Mouse (Mus musculus): ENCODE results near the gene Clrn1.
"Not testable (repeated sequence)": the region's sequence is repeated elsewhere in the genome, so short reads cannot be mapped to it uniquely, and the experiment has no call there.

The Clrn1 gene

DNA sequence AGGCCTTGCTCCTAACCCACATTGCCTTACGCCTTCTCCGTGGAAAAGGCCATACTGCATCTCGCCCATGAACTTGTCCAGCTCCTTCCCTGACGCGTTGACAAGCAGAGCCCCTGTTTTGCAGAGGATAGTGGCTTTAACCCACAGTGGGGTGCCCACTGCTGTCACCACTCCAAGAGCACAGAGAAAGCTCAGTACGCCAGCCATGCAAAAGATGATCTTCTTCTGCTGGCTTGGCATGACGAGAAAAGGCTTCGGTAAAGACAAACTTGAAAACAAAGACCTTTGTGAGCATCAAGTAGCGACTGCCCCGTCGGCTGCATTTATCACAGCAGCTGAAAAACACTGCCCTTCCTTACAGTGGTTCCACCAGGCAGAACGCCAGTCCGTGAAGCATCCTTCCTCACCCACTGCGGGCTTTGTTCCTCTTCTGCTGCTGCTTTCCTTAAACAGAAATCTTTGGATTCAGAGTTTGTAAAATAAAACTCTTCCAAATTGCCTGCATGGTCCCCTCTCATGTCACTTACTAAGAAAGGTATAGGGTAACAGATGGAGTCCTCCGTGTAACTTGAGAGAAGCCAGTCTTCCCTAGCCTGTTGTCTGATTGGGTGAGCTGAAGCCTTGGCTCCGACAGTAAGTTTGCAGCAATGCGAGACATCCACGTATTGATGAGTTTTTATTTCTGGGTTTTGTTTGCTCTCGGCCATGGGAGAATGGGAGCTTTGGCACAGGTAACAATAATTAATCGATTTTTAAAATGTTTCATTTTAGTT, at the start of gene Clrn1:
Gene Clrn1 (minus strand): TSS at position 540 of the 773 bp plus-strand sequence.
- DNase-seq (ENCODE audit: low spot score) = no peak

DNA sequence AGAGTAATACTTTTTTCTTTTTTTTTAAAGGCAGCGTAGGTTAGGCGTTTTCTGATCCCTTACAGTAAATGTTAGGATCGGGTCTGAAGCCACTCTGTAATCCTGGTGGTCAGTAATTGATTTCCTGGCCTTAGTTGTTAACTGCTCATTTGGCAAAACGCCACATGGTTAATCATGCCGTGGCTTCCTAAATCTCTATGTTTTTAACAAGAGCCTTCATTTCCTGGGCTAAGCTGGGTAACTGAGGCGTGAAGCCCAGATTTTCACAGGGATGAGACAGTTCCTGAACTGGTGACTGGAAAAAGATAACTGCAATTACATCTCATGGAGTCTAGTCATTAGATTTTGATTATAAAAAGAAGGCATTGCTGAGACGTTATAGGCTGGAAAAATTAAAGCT, 38.9 kb upstream of the Clrn1 start:
- DNase-seq (ENCODE audit: low spot score) = no peak

DNA sequence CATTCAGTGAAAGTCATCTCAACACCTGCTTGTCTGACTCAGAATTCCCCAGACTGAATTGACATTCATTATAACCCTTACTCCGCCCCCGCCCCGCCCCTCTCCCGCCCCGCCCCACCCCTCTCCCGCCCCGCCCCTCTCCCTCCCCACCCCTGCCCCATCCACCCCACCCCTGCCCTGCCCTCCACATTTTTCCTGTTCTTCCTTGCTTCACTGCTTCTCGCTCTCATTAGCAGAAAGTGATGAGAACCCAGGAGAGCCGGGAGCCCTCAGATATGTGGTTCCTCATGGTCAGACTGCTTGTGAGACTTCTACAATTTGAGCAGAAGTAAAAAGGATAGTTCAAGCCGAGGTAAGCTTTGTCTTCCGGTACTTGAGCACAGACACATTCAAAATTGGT, 38.0 kb upstream of the Clrn1 start:
- no peak for DNase-seq (ENCODE audit: low spot score)

DNA sequence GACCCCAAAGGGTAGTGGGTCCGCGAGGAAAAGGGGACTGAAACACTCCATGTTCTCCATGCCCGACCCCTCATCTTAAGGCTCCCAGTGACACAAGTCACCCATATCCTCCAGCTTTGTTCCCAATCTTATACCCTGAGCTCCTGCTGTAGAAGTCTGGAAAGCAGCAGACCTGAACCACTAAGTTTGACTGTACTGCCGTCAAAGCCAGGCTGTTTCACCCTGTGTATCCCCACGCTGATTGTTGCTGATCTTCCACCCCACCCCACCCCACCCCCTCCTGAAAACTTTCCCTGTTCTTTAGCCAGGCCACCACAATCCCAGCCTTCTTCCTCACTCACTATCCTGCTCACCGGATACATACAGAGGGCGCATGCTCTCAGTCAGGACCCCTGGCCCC, 37.5 kb upstream of the Clrn1 start:
- no peak for DNase-seq (ENCODE audit: low spot score)

DNA sequence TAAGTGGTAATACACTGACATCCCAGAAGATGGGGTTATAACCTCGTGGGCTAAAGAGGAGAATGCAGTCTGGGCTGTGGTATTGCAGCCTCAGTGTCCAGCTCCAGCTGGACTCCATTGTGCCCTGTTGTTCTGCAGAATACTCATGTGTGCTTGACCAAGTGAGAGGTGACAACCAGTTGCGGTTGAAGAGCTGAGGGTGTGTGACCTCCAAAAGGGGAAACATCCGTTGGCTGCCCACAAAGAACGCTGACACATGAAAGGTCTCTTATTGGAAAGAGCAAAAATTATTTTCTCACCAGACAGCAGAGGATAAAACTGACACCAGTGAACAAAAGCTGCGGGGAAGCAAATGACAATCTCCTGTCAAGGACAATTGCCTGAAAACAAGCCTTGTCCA, 36.2 kb upstream of the Clrn1 start:
- no peak for DNase-seq (ENCODE audit: low spot score)

DNA sequence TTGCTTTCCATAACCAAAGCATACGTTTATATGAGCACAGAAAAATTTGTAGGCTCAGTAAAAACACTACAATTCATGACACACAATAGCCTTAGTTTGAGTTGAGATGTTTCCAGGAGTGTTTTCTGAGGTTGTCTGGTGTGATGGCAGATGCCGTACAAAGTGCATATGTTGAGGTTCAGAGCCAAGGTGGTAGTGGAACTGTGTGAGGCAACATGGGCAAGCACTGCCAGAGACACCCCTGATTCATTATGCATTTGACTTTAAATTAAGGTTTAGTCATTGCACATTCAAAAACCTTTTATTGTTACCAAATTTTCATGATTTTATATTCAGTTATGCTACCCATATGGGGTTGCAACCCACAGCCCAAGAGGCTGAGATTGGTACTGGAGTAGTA, 19.5 kb upstream of the Clrn1 start:
- DNase-seq (ENCODE audit: low spot score) = no peak

DNA sequence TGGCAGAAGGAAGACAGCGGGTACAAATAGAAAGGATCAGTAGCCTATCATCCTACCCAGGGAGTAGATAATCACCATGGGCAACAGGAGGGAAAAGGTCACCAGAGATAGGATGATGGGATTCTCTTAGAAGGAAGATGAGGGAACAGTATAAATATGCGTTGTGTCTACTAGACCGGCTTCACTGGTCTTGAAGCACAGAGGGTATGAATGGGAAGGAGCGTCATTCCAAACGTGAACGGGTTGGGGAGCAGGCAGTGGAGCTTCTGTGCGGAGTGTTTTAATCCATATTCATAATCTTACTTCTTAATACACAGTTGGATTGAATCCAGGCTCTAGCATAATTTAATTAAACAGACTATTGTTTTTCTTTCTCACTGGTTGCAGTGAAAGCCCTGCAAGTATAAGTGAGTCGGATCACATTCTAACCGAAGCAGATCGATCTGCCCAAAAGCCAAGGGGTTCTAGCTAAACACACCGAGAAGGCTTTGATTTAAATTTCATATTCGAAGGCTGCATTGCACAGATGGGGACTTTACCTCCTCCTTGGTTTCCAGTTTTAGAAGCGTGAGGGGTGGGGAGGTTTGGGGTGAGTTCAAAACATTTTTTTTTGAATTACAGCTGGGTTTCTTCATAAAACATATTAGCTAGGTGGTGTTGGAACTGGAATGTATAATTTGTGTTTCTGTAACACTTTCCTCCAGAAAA, 17.1 kb upstream of the Clrn1 start:
- no peak for DNase-seq (ENCODE audit: low spot score)

DNA sequence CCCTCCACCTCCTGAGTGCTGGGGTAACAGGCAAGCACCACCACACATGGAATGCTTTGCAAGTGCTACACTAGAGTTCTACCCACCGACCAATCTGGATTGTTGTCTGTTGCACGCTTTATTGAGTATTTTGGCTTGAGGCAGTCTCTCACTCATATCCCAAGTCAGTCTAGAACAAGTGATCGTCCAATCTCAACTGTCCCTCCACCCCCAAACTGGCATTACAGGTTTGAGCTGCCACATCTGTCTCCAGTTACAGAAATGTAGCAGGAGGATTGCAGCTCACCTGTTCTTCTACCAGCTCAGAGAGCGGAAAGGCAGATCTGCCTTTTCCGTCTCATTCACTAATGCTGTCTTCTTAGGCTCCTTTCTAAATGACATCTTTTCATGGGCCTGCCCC, 10.0 kb upstream of the Clrn1 start:
- DNase-seq (ENCODE audit: low spot score) = no peak

DNA sequence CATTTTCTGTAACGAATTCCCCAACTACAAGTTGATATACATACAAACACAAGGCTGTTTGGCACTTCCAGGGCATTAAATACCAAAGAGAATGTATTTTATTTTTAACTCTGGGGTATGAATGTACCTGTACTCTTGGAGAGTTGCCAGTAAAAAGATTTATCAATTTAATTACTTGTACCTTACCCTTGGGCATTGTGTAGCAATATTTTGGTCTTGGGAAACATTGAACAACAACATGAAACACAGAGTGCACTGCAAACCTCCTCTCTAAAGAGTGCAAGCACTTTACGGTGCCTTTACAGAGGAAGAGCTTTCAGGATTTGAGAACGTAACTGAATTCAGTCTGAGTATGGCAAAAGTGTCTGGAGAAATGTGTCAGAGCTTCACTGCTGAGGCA, 9.4 kb upstream of the Clrn1 start:
- DNase-seq (ENCODE audit: low spot score) = no peak

DNA sequence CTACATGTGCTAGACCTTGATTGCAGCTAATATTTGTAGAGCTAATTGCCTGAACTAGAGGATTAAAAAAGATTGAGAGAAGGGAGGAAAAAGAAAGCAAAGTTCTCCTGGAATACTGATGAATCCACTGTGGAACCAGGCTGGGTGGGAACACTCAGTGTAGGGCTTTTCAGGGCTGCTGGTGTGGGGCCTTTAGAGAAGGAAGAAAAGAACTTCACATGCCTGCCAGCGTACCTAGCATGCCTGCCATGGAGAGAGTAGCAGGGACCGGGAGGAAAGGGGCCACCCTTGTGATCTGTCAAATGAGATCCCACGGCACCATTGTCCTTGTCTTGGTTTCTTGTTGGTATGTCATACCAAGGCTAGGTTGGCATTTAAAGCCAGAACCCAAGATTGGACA, 4.5 kb upstream of the Clrn1 start:
- no peak for DNase-seq (ENCODE audit: low spot score)

DNA sequence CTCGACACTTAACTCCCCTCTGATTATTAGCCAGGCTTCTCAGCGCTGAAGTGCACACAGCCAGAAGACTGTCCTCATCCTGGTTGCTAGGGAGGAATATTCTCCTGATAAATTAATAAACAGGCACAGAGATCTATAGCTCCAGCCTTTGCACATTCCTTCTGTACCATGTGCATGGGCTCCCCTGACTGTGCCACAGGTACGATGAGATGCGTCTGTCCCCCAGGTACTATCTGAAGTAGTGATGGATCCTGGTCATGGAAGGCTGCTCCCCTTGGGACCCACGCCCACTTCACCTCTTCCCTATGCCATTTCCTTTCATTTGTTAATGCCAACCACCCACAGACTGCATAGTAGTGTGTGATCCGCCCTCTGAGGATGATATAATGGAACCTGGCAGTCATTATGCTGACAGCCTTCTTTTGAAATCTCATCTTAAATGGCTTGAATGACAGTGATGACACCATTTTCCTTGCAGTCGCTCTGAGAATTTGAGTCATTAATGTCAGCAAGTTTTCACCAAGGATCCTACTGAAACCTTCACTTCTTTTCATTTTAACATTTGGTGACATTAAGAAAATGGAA, 3.1 kb upstream of the Clrn1 start:
- DNase-seq (ENCODE audit: low spot score) = no peak

DNA sequence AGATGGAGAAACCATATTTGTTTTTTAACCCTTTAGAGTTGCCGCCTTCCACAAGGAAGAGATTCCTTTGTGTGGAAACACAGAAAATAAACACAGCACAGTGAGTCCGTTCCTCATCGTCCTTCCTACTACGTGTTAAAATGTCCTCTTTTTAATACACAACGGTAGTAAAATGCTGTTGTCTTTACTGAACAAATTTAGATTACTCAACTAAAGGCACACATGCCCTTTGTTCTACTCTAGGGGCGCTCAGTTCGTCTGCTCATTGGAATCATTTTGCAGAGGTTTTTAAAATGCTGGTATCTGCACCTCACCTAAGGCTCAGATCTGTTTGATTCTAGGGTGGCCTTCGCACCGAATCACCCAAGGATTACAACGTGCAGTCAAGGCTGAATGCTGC, 2.6 kb upstream of the Clrn1 start:
- DNase-seq (ENCODE audit: low spot score) = no peak

DNA sequence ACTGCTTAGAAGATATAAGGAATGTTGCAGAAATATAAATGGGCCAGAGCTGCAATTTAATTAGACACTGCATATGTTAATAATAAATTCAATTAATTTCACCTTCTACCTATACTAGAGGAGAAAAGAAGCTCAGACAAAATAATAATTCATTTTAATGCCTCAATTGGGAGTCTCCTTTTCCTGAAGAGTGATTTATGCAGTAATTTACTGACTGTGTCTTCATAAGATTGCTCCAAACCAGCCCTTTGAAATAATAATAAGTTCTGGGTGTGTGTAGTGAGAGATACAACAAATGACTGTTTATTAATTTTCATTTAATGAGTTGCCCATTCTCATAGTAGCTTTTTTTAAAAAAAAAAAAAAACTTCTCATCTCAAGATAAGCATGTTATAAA, 1.6 kb downstream of the Clrn1 start:
- DNase-seq (ENCODE audit: low spot score) = no peak

DNA sequence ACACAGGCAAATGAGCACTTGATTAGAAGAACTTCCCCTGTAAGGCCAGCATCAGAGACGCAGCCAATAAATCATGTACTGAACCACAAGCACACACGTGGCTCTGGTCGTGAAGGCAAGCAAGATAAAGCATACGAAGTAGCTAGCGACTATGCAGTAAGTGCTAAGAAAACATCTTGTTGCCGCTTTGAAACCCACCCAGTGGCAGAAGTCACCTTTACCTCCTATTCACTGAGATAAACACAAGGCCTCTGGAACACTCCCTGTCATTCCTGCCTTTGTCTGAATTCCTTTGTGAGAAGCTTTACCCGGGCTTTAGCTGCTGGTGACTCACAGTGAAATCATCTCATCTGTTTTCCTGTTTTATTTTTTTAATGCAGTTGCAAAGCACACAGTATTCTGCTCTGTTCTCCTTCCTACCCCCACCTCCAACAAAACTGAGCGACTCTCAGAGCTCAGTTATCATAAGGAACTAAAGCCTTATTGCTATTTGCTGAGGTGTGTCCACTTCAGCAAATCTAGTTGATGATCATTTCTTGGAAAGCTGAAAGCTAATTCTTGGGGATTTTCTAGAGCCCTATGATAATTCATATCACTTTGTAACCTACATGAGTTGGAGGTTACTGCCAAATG, 2.1 kb downstream of the Clrn1 start:
- no peak for DNase-seq (ENCODE audit: low spot score)

DNA sequence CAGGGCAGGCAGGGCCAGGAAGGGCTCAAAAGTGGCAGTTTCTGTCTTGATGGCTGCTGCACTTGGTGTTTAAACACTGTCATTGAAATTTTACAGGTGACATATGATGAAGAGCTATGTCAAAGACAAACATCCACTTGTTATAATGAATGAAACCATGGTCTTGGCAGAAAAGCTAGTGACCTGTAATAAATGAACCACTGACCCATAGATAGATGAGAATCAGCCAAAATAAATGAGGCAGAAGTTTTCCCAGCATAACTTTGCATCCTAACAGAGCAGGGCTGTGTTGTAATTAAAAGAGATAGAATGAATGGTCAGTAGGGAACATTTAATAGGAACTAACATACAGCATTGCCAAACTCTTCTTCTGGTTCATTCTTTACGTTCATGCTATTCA, 4.1 kb downstream of the Clrn1 start:
- no peak for DNase-seq (ENCODE audit: low spot score)

DNA sequence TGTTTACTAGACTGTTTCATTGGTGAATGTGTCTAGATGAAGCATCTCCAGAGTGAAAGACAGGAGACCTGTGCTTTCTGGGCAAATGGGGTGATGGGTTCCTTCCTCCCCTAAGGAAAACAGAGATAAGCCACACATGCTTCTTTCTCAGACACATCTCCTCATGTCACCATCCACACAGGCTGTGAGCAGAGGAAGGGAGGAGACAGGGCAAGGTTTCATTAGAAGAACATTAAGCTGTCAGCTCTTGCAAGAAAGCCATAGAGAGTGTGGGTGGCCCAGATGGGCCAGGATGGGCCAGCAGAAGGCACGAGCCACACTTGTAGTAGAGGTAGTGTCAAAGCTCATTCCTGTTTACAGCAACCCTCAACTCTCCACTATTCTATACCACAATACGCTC, 5.0 kb downstream of the Clrn1 start:
- DNase-seq (ENCODE audit: low spot score) = no peak

DNA sequence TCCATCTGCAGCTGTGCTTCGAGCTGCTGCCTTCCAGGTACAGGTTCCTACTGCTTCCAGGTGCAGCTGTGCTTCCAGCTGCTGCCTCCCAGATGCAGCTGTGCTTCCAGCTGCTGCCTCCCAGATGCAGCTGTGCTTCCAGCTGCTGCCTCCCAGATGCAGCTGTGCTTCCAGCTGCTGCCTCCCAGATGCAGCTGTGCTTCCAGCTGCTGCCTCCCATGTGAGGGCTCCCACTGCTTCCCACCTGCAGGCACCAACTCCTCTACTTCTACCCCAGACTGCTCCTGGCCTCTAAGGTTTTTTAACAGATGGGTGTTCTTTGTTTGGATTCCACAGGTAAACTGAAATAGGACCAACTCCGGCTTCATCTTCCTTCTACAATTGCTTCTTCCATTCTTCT, 13.3 kb downstream of the Clrn1 start:
- DNase-seq (ENCODE audit: low spot score) = not testable (repeated sequence)

DNA sequence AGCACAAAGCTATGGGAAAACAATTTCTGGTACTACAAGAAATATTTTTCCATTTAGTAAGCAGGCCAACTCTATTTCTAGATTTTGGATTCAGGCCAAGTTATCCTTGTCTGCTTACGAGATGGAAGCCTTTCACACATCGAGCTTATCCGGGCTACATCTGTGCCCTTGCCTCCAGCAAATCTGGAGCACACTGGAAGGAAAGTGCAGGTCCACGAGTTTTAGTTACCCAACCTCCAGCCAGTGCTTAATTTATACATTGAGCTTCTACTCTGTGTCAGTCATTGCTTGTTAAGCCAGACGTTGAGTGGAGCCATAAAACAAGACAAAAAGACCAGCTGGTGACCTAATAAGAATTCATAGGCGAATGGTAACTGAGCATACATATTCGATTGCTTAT, 19.4 kb downstream of the Clrn1 start:
- DNase-seq (ENCODE audit: low spot score) = no peak

DNA sequence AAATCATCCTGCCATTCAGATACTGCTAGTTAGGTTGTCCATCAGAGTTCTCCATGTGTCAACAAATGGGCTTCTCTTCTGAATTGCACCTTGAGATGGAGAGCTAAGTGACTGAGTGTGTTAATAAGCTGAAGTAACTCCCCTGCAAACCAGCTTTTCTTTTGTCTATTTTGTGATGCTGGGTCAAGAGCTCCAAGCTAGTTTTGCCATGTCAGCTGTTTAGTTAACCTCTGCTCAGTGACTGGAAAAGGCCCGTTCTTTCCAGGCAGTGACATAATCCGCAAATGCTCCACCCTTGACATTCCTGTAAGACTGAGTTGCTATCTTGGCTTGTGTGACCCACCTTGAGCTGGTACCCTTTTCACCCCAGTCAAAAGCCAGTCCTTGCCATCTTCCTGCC, 22.2 kb downstream of the Clrn1 start:
- no peak for DNase-seq (ENCODE audit: low spot score)

DNA sequence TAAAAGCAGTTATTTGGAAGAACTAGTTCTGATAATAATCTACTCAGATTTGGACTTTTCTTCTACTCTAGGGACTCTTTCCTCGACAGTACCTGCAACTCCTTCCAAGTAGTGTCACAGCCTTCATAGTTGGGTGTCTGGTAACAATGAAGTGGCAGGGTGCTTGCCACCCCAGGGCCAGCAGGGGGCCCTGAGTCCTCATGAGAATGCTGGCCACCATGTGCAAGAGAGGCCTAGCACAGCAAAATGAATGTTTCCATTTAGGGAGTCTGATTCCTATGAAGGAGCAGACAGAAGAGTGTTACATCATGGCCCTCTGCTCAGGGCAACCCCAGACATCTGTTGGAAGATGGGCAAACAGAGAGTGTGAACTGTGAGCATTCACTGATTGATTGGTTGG, 41.7 kb downstream of the Clrn1 start:
- DNase-seq (ENCODE audit: low spot score) = no peak

DNA sequence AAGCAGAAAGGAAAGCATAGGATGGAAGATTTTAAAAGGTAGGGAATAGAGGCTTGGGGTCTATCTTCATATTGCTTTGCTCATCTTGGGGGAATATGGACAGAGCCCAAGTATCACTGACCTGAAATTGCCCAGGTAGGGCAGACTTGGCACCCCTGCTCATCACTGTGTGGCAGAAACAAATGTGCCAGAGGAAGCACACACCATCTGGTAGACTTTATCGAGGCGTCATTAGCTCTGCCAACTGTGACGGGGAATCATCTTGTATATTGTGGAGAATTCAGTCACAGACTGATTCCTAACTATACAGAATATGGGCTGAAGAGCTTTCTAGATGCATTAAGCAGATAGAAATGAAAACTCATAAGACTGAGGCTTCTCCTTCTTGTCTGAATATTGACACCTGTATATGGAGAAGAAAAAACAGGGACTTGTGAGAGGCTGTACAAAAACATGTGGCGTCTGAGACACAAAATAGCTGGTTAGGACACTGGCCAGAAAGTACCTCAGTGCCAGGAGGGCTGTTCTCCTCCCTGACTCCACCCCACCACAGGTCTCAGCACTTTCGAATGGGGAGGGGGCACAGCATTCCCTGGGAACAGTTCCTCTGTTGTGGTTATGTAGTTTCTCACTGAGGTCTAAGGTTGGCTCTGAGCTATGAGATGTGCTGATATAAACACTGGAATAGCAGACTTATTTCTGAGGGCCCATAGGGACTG, 51.5 kb downstream of the Clrn1 start:
- DNase-seq (ENCODE audit: low spot score) = no peak

DNA sequence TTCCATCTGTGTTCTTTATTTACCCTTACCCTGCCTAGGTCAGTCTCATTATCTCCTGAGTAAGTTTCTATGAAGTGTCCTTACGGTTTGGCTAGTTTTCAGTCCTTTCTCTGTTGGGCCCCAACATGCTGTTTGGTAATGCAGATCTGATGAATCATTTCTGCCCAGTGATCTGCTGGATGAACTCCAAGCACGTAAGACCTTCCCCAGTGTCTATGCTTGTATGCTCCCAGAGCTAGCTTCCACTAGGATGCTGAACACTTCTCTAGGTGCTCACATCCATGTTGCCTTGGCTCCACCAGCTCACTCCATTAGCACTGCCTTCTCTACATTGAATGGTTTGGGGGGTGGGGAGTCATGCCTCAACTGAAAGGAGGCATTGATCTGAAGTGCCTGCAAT, 52.3 kb downstream of the Clrn1 start:
- no peak for DNase-seq (ENCODE audit: low spot score)

All from left cerebral cortex, adult 11 months (tissue).